Mouse (Mus musculus) thymus, adult 2 months (tissue): Measurements from ENCODE around the gene Lpar6. TPM values are rescaled to one million over a fixed set of nuclear protein-coding genes. Genes with fewer than 3 reads are reported as not detected.

Experiments
- DNase-seq: peaks from one replicate; pipeline ENCODE4 v3.0.0; 2021
- H3K27ac ChIP-seq: fragments of 200-500 bp; 2 replicates; pipeline ENCODE4 v1.5.1; 2012; ENCODE audit warnings: low read length, control low read depth; ENCODE audit not compliant: control insufficient read depth, insufficient read depth
- H3K27me3 ChIP-seq: fragments of 200-500 bp; 2 replicates; pipeline ENCODE4 v1.6.1; 2012; ENCODE audit warnings: mild to moderate bottlenecking, low read length, moderate library complexity, mixed read lengths; ENCODE audit not compliant: control insufficient read depth, insufficient read depth
- H3K36me3 ChIP-seq: fragments of 200-500 bp; 2 replicates; pipeline ENCODE4 v1.6.1; 2012; ENCODE audit warnings: mild to moderate bottlenecking, low read length, moderate library complexity; ENCODE audit not compliant: control insufficient read depth, insufficient read depth
- H3K4me1 ChIP-seq: fragments of 200-500 bp; replicated peaks from 2 replicates; pipeline ENCODE4 v1.6.1; 2012; ENCODE audit warnings: low read length; ENCODE audit not compliant: control insufficient read depth, insufficient read depth
- H3K4me3 ChIP-seq: fragments of 200-500 bp; 2 replicates; pipeline ENCODE4 v1.5.1; 2012; ENCODE audit warnings: mild to moderate bottlenecking, low read length, control low read depth, moderate library complexity; ENCODE audit not compliant: control insufficient read depth, insufficient read depth
- CTCF ChIP-seq: fragments of 200-500 bp; IDR thresholded peaks from 2 replicates; pipeline ENCODE4 v1.5.1; 2012; ENCODE audit warnings: mild to moderate bottlenecking, control low read depth, low read length, moderate library complexity, borderline replicate concordance; ENCODE audit not compliant: control insufficient read depth, poor library complexity, insufficient read depth; ENCODE audit errors: extremely low read depth
- POLR2A ChIP-seq: fragments of 200-500 bp; IDR thresholded peaks from 2 replicates; pipeline ENCODE4 v1.6.1; 2012; ENCODE audit warnings: mild to moderate bottlenecking, low read length, control low read depth, moderate library complexity; ENCODE audit not compliant: control insufficient read depth, poor library complexity, insufficient read depth; ENCODE audit errors: extremely low read depth
- WGBS: fragments of 180-500 bp; shearing (Covaris S2); methylation state at CpG from one replicate; pipeline ENCODE4 v1.1.7; 2018; 5-methylcytosine and 5-hydroxymethylcytosine counted together
- polyA plus RNA-seq: library from polyadenylated mRNA; depleted of rRNA; stranded (reverse); fragments of >200 nt; gene quantifications from 2 replicates; pipeline ENCODE4 v1.2.3, GENCODE M21; 2012; rRNA removed

Lpar6 gene
- 18.4 and 22.3 TPM in 2 replicates for polyA plus RNA-seq

DNA sequence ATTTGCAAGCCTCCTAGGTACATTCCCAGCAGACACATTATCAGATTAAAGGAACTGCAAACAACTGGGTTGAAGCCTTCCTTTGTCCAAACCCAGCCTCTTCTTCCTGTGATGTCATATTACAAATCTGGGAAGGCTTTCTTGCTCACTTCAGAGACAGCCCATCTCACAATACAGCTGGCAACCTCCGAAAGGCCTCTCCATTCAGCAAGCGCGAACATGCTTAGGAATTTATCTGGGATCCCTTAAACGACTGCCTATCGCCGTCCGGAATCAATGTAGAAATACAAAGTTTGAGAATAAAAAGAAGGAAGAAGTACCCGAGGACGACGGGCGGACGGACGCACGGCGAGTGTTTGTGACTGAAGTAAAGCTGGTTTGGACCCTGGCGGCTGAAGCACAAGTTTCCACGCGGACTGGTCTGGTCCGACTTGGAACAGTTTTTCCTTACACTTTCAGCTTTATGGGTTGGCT lies at the start of gene Lpar6:
Gene Lpar6, plus strand, starts transcription at position 48 of the 474 bp plus-strand sequence.
- peak within 1 kb of the TSS; percentile 70 for H3K4me3 ChIP-seq
- under 1% methylated on average over 19 of the region's 19 CpGs for WGBS
- H3K27ac ChIP-seq = peak within 1 kb of the TSS; percentile 88
- TF ChIP-seq CTCF = no peak
- peak; percentile 76 for TF ChIP-seq POLR2A
- H3K4me1 ChIP-seq = peaks cover 4% of the 10 kb centered on the region; the same call in 1 of the 2 replicates
- DNase-seq = peak; percentile 69
- peaks cover 11% of the 10 kb centered on the region; the same call in 1 of the 2 replicates for H3K36me3 ChIP-seq
- no peaks in the 10 kb centered on the region for H3K27me3 ChIP-seq

DNA sequence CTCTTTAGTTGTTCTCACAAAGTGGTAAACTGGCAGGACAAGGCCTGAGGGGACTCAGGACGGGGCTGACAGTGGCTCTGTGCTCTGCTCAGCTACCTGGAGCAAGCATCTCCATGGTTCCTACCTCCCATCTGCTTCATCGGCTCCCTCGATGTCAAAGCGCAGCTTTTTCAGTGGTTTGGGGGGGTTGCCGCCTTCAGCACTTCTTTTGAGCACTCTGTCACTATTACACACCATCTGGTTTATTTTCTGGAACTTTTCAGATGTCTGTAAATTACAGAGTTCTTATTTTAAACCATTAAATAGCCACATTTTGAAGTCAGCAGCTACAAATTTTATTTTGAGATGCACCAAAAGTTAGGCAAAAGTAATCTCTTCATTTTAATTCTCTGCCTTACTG lies 38.6 kb upstream of the Lpar6 start:
- no peaks in the 10 kb centered on the region for H3K27me3 ChIP-seq
- H3K4me1 ChIP-seq = 0 out of 2 replicates have a peak, but pooled peaks cover 2% of the 10 kb centered on the region
- H3K27ac ChIP-seq = no peak overlapping the region
- WGBS = 95% methylated on average over 5 of the region's 5 CpGs
- DNase-seq = no peak
- no peak overlapping the region for H3K4me3 ChIP-seq
- H3K36me3 ChIP-seq = peaks cover 57% of the 10 kb centered on the region
- TF ChIP-seq POLR2A (no peak), CTCF (no peak)

DNA sequence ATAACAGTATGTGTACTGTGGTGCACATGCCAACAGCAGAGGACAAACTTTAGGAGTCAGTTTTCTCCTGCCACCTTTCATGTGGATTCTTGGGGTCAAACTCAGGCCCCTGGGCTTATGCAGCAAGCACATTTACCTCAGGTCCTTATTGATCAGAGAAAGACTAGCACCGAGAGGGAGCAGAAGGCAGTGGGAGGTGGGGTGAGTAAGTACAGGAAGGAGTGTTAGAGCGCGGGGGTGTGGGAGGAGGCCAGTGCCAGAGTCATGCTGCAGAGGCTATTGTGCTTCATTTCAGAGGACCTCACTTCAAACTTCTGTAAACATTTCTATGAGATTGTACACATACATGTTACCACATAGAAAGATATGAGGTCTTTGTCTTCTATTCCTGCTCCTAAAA lies 36.2 kb upstream of the Lpar6 start:
- Histone ChIP-seq H3K4me1 (0 out of 2 replicates have a peak, but pooled peaks cover 2% of the 10 kb centered on the region), H3K27me3 (no peaks in the 10 kb centered on the region), H3K4me3 (no peak overlapping the region), H3K36me3 (peaks cover 54% of the 10 kb centered on the region), H3K27ac (no peak overlapping the region)
- no peak for DNase-seq
- TF ChIP-seq POLR2A = no peak
- no peak for TF ChIP-seq CTCF
- WGBS = 93% methylated on average over 3 of the region's 3 CpGs

DNA sequence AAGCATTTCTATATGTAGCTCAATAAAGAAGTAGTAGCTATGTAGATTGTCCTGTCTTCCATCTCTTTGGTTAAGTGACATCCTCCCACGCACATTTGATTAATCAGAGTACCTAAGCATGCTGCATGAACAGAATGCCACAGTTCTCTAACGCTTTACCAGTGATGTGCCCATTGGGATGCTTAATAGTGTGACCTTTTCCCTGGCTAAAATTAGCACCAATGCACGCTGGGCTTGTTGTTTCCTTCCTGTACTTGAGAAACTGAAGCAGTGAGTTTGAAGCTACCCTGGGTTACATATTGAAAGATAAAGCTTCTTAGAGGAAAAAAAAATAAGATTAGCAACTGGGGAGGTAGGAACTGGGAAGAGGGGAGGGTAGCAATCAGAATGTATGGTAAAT lies 33.7 kb upstream of the Lpar6 start:
- WGBS = 89% methylated on average over 3 of the region's 3 CpGs
- Histone ChIP-seq H3K36me3 (peaks cover 29% of the 10 kb centered on the region), H3K4me1 (0 out of 2 replicates have a peak, but pooled peaks cover 2% of the 10 kb centered on the region), H3K27ac (no peak overlapping the region), H3K4me3 (no peak overlapping the region), H3K27me3 (no peaks in the 10 kb centered on the region)
- TF ChIP-seq POLR2A (no peak), CTCF (no peak)
- no peak for DNase-seq

DNA sequence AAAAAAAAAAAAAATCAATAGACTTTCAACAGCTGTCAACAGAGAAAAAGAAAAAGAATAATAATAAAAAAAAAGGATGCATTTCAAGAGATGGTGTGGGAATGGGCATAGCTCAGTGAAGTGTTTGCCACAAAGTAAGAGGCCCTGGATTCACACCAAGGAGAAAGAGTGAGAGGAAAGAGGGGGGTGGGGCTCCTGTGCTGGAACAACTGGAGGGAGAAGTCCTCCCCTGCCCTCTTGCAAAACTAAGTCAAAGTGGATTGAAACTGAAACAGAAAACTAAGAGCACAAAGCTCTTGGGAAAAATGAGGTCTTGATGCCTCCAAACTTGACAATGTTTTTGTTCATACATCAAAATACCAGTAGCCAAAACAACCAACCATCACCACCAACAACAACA lies 28.4 kb upstream of the Lpar6 start:
- TF ChIP-seq POLR2A (no peak), CTCF (no peak)
- no peak overlapping the region for H3K27ac ChIP-seq
- no peak overlapping the region for H3K4me3 ChIP-seq
- H3K27me3 ChIP-seq = no peaks in the 10 kb centered on the region
- no peaks in the 10 kb centered on the region for H3K4me1 ChIP-seq
- H3K36me3 ChIP-seq = peaks cover 25% of the 10 kb centered on the region
- DNase-seq = no peak

DNA sequence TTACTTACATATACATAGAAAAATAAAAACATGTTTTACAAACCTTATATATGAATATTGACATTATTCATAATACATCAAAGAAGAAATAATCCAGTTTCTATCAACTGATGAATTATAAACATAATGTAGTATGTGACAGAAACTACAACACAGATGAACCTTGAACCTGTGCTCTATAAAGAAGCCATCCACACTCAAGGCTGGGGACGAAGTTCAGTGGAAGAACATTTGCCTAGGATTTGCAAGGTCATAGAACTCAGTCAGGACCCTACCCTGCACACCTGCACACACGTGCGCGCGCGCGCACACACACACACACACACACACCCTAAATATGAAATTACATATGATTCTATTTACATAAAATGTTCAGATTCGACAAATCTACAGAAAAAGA lies 27.5 kb upstream of the Lpar6 start:
- no peaks in the 10 kb centered on the region for H3K4me1 ChIP-seq
- H3K27ac ChIP-seq = no peak overlapping the region
- no peak for TF ChIP-seq POLR2A
- TF ChIP-seq CTCF = no peak
- H3K27me3 ChIP-seq = no peaks in the 10 kb centered on the region
- WGBS = 97% methylated on average over 8 of the region's 8 CpGs
- H3K36me3 ChIP-seq = peaks cover 19% of the 10 kb centered on the region
- DNase-seq = no peak
- no peak overlapping the region for H3K4me3 ChIP-seq

DNA sequence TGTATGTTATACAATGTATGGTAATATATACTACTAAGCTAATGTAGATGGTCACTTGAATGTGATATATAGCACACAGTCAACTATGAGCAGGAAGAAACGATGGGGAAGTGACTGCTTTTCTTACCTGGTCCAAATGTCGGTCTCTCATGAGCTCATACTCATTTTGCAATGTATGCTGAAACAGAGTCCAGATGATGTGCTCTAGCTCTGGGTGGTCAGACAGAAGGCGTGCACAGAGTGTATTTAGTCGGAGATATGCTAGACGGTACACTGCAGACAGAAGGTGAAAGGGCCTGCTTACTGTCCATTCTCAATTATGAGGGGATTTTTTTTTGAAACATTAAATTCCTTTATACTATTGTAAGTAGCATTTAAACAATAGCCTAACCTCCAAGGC lies 26.2 kb upstream of the Lpar6 start:
- Histone ChIP-seq H3K27ac (no peak overlapping the region), H3K27me3 (no peaks in the 10 kb centered on the region), H3K4me3 (no peak overlapping the region), H3K36me3 (peaks cover 32% of the 10 kb centered on the region), H3K4me1 (no peaks in the 10 kb centered on the region)
- TF ChIP-seq CTCF = no peak
- DNase-seq = no peak
- WGBS = 96% methylated on average over 5 of the region's 5 CpGs
